Mouse (Mus musculus) gastrocnemius, postnatal 10 days (tissue): ENCODE measurements around the gene Sim2. TPM values are rescaled to one million over a fixed set of nuclear protein-coding genes. Genes with fewer than 3 reads are reported as not detected.
A peak's percentile ranks its signal among the peaks of the same experiment; 100 is the strongest.

ENCODE experiments used
- DNase-seq: peaks from one replicate; pipeline ENCODE4 v3.0.0; 2021; ENCODE audit warnings: mixed read lengths
- long read RNA-seq, 2 experiments: library from polyadenylated mRNA; stranded (forward); transcript quantifications; one replicate each; pipeline ENCODE4 v2.0.0; 2021
- total RNA-seq, 2 experiments: library from RNA; stranded (reverse); gene quantifications; 2 replicates each; pipeline ENCODE4 v1.2.3; 2021

The Sim2 gene
- total RNA-seq, result 10 to 100 TPM; 11.9 to 13.2 TPM
- long read RNA-seq, experiment 1, transcript Sim2-201 (11 exons, 3,999 nt), result major isoform, 23 of 35 reads
- long read RNA-seq, experiment 1, partial matches to known transcripts, result 3 of 35 reads
- long read RNA-seq, experiment 1, other reads (novel, unspliced or antisense), result 9 of 35 reads
- long read RNA-seq, experiment 2, transcript Sim2-201 (11 exons, 3,999 nt), result major isoform, 11 of 19 reads
- long read RNA-seq, experiment 2, partial matches to known transcripts, result 1 of 19 reads
- long read RNA-seq, experiment 2, other reads (novel, unspliced or antisense), result 7 of 19 reads

DNA sequence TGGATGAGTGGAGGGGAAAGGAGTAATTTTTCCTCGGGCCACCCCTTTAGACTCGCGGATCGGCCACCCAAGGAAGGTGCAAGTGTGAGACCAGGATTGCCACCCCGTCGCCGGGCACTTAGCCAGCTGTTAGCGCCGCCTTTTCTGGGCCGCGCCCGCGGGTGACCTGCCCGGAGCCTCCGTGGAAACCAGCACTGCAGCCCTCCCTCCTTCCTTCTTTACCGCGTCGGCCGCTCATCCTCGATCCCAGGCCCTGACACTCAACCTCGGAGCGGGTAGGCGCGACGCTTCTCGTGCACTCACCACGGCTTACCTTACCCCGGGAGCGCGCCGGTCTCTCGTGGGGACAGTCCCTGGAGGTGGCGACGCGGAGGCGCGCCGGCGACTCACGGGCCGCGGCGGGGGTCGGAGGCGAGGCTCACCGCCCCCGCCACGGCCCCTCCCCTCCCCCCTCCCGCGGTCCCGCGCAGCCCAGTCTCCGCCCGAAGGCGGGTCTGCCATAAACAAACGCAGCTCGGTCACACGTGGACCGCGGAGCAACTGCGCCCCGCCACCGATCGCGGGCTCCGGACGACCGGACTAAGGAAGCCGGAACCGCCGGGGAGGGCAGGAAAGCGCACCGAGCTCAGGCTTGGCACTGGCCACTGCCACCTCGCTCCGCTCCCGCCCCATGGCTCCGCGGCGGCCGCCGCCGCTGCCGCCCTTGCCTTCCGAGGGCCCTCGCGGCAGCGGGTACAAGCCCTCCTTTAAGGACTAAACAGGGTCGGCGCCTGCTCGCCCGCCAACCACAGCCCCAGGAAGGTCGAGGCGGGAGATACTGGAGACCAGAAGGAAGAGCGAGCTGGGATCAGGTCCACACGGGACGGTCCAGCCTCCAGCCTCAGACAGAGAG lies at the start of gene Sim2:
Gene Sim2 (plus strand): TSS at position 221 of the 892 bp plus-strand sequence.
- peak; percentile 70 for DNase-seq

DNA sequence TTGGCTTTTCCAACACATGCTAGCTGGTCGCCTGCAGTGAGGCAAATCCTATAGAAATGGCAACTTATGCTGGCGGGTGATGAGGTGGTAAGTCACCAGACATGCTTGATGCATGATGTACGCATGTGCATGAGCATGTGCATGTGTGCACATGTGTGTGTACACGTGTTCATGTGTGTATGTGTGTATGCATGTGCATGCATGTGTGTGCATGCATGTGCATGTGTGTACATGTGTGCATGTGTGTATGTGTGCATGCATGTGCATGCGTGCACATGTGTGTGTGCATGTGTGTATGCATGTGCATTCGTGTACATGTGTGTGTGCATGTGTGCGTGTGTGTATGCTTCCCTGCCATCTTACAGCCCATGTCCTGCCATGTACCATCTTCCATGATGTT lies 47.5 kb upstream of the Sim2 start:
- DNase-seq, result no peak

DNA sequence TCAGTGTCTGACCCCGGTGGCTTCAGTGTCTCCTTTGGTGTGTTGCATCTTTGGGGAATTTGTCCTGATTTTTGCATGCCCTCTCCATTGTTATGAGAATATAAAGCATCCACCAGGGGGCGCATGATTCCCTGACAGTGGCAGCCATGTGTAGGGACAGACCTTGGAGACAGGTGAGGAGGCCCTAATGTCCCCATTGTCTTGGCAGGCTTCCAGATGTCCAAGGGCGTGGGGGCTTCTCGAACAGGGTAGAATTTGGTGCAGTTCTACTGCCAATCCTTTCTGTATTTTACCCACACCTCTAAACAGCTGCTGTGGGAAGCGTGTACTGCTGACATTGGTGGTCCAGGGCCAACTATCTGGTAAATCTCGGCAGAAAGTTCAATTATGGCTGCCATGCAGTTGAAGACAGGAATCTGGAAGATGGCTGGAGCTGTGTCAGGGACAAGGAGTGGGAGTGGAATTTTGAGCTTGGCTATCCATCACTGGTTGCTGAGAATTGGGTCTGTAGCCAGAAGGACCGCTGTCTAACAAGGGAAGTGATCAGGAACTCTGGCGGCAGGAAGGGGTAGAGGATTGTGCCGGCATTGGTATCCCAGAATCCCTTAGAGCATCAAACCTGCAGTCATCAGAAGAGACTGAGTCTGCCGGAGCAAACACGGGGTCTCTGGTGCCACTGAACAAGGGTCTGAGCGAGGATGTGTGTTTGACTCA lies 46.3 kb upstream of the Sim2 start:
- peak; percentile 68 for DNase-seq

DNA sequence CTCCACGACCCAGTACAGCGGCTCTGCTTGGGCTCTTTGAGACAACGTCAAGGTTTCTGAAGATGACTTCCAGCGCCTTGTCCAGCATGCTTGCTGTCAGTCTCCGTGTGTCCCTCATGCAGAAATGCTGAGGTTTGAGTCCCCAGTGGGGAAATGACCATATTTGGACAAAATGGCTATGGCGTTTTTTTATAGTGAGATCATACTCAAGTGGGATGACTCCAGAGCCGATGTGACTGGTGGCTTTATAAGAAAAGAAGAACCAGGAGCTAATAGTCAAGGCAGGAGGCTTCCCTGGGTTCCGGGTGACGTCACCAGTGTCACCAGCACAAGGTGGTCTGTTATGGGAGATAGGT lies 45.8 kb upstream of the Sim2 start:
- no peak for DNase-seq

DNA sequence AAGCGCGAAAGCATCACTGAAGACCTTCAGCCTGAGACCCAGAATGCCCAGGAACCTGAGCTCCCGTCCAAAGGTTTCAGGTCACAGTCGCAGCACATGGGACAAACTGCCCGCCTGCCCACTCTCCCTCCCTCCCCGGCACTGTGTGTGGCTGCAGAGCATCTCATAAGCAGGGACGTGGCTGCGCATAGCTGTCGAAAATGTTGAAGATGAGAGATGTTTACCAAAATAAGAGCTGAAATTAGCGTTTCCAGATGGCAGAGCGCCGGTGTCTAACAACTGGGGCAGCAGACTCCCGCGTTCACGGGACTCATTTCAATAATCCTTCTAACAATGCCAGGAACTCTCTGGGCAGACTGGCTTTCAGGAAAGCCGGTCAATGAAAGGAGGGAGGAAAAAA lies 44.2 kb upstream of the Sim2 start:
- no peak for DNase-seq

DNA sequence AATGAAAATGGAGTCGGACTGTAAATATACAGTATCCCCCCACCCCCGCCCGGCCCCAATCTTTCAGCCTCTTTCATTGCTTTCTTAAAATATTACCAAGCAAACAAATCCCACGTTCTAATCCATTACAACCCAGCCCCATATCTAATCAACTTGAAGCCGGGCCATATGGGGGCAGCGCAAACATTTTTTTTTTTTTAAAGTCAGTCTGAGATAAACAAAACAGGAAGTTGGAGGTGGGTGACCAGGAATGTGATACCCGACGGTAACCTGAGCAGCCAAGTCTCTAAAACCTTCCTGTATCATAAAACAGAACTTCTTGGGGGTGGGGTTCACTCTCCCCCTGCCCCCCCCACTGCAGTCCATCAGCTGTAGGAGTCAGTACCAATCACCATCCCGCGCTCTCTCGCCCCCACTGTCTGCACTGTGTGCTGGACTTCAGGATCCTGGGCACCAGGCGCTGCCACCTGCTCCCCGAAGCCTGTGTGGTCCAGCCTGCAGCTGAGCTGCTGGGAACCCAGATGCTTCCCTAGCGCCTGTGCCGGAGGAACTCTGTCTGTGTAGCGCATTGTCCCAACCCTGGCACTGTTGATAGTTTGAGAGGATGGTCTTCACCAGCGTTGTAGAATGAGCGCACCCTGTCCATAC lies 43.5 kb upstream of the Sim2 start:
- DNase-seq, result peak; percentile 24

DNA sequence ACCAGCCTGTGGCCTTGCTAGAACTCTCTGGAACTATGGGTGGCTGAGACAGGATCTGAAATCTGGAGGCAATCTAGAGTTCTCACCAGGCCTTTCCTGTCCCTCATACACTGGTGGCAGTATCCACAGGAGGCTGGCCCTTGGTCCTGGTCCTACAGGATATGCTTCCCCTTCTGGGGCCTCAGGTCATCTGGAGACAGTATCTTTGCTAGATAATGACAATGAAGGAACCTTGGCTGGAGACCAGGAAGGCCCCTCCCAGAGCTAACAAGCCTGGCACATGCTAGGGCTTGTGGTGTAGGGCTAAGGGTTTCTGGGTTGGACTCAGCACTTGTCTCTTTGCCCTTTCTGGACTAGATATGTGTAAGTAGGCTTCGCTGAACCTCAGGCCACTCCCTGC lies 40.9 kb upstream of the Sim2 start:
- no peak for DNase-seq

DNA sequence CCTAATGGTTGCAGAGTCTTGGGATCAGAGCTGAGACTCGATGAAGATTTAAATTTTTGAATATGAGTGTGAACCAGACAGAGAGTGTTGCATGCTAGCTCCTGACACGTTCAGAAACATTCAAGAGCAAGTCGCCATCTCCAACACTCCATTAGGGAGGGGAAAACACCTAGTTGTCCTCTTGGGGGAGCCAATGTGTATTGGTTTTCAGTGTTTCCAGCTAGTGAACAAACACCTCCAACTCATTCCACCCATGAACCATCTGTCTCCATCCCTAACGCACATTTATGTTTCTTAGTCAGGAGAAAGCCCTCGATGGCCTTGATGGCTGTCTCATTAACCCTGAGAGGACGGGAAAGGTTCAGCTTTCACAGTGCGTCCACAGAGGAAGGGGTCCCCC lies 39.7 kb upstream of the Sim2 start:
- DNase-seq, result no peak

DNA sequence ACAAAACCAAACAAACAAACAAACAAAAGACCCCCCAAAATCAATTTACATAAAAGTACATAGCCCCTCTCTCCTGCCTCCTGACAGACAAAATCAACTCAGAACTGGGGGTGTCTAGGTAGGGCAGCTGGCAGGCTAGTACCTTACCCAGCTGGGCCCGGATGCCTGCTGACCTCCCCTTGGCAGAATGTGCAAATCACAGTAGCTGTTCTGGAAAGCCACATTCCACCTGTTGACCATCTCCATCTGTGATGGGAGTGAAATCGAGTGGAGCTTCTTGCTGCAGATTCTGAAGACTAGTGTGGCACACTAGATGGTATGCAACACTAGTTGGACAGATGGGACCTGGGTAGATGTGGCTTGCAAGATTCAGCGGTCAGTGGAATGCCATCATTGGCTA lies 34.4 kb upstream of the Sim2 start:
- no peak for DNase-seq

DNA sequence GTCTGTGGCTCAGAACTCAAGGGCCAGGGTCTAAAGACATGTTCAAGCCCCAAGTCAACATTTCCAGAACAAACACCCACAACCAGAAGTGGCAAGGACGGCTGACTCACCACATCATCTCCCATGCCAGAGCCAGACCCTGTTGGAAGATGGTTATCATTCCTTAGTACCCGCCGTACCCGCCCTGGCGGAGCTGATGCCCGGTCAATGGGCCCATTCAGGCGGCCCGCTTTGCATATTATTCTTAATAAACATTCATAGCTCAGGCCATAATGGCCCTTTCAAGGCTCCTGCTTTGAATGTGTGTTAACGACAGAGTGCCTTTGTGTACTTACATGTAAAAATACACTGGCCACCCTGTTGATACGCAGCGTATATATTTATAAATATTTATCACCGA lies 29.6 kb upstream of the Sim2 start:
- no peak for DNase-seq

DNA sequence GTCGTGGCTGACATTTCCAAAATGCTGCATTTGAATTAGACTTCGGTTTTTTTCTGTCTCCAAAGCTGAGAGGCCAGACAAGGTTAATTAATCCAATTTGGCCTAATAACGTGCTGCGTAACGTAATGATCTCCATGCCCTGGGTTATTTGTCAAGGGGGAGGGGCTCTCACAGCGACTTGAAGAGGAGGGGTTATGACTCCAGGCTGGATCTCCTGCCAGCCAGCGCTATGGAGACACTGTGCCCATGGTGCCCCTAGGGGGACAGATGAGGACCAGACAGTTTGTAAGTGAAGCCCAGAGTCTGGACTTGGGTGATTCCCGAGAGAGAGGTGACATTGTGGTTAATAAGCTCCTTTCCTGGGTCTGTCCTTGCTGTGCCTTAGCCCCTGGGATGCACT lies 29.2 kb upstream of the Sim2 start:
- DNase-seq, result no peak

DNA sequence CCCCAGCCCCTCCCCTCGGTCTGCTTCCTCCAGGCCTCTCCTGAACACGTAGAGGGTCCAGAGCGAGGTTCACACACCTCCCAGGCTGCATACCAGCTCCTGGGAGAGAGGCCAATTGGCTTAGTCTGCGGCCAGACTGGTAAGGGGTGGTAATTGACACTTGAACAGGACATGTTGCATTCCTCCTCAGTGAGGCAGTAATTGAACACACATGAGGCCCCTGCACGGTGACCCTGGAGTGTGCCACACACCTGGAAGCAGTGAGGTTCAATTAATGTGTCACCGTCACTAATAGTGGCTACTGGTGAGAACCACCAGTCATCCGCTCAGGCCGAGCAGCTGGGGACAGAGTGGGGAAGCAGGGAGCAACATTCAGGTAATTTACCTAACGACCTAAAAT lies 24.9 kb upstream of the Sim2 start:
- no peak for DNase-seq

DNA sequence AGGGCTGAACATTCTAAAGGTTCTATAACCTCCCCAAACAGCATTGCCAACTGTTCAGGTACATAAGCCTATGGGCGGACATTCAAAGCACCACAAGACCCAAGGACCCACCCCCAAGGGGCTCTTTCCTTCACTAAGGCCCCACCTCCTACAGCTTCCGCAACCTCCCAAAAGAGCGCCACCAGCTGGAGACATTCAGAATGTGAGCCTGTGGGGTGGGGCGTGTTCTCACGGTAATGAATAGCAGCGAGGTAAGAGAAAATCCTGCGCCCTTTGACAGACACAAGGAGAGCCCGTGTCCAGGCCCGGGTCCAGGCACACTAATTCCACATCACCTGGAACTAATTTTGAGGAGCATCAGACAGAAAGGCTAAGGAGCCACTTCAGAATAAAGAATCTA lies 20.5 kb upstream of the Sim2 start:
- DNase-seq, result no peak

DNA sequence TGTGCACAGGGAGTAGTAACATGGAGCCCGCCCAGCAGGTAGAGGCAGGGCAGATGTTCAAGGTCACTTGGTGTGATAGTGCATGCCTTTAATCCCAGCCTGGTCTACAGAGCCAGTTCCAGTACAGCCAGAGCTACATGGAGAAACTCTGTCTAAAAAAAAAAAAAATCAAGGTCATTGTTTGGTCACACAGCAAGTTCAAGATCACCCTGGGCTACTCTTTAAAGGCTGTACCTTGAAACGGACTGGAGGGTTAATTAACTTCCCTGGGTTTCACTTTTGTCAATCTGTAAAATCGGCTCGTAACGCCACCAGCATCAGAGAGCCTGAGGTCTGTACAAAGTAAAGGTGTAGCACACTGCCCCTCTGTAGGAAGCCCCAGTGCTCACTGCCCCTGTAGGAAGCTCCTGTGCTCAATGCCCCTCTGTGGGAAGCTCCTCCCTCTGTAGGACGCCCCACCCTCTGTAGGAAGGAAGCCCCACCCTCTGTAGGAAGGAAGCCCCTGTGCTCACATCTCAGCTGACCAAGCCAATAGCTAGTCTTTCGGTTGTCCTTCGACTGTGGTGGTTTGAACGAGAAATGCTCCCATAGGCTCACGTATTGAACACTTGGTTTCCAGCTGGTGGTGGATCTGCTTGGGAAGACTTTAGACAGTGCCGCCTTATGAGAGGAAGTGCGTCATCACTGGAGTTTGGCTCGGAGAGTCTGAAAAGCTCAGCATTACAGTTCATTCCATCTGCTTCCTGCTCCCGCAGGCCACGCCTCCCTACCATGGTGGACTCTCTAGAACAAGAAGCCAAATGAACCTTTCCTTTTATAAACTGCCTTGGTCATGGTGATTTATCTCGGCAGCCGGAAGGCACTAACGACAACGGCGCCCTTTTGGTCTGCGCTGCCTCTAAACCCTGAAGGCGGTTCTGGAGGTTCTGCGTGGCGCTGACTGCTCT lies 18.7 kb upstream of the Sim2 start:
- no peak for DNase-seq

DNA sequence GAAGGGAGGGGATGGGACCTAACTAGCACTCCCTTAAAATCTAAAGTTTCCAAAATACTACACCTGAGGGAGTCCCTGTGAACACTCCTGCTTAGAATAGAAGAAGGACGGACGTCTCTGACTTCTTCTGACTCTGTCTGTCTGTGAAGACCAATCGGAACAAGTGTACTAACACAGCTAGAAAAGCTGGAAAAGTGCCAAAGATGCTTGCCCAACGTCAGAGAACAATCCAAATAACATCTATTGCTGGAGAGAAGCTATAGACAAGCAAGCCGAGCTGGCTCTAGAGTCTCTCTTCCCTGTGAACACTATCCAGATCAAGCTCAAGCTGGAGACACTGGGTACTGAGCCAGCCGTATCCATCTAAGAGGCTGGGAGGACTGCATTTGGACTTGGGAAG lies 18.0 kb upstream of the Sim2 start:
- no peak for DNase-seq

DNA sequence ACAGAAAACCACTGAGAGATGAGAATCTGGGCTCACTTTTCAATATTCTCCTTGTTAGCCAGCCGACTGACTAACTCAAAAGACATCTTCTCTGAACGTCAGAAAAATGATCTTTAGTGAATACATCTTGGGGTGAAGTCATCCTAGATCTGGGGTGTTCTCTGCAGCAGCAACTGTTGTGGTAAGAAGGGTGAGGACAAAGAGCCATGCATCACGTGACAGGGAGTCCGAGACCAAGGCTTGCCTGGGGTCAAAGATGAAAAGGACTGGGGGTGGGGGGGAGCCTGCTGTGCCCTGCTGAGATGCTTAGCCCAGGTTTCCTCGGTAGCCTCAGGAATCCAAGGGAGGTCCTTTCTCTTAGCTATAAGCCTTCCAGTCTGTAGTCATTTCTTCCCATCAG lies 17.5 kb upstream of the Sim2 start:
- no peak for DNase-seq

DNA sequence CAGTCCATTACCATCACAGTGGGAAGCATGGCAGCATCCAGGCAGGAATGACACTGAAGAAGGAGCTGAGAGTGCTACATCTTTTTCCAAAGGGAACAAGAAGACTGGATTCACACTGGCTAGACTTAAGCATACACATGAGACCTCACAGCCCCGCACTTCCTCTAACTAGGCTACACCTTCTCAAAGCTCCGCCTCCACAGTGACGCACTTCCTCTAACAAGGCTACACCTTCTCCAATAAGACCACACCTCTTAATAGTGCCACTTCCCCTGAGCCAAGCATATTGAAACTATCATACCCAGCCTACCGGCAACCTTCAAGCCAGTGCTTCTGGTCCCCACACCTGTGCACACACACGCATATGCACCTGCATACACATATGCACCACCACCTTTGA lies 15.7 kb upstream of the Sim2 start:
- no peak for DNase-seq

DNA sequence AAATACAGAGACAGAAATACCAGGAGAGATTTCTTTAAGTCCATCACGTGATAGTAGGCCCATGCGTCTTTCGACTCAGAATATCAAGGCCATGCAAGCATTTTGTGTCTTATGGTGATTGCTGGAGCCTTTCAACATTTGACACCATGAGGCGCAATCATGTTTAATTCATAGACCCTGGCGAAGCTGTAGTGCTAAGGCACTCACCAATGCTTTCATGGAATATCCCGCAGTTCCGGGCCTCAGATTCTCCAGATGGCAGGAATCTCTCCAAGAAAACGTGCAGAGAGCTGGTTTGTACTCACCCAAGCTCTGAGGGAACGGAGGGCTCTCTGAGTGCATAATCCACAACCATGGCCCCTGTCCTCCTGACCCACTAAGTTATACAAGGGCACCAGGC lies 13.8 kb upstream of the Sim2 start:
- no peak for DNase-seq

DNA sequence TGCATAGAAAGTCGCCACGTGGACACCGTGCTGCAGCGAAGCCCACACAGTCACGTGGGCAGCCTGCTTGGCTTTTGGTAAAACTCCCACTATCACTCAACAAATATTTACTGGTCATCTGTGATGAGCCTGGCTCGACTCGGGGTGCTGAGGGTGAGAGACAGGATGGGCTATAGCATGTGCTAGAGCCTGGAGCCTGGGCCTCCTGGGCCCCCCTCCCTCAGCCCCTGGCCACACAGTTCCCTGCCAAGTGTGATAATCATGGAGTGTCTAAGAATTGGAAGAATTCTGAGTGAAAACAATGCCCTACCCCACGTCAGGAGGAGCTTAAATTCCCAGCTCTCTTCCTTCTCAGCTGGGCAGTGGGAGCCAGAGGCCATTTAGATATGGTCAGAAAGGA lies 13.3 kb upstream of the Sim2 start:
- DNase-seq, result no peak

DNA sequence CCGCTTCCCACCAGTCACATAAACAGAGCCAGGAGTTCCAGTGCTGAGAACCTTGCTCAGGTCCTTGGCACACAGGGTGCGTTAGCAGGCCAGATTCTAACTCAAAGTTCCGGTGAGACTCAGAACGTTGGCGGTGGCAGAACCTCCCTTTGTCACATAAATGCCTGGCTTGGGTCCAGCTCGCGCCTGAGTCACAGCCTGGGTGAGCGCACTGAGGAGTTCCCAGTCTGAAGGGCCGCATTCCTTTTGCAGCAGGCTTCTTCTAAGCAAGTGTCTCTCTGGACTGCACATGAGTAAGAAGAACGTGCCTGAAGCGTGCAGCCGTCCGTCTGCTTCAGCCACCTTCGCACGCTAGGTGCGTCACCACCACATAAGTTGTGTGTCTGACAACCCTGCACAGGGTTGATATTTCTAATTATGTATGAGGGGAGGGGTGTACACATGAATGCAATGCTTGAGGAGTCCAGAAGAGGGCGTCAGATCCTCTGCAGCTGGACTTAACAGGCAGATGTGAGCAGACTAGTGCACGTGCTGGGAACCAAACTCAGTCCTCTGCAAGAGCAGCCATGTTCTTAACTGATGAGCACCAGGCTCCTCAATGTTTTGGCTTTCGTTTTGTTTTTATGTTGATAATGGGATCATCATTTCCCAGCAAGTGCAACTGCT lies 9.2 kb upstream of the Sim2 start:
- DNase-seq, result peak; percentile 36
